Mouse (Mus musculus) liver, embryonic 16.5 days (tissue): ENCODE results near the gene Tmsb4x. TPM values are rescaled to one million over a fixed set of nuclear protein-coding genes. Genes with fewer than 3 reads are reported as not detected.

Source experiments
- ATAC-seq: fragments of 200-750 bp; cut with Nextera tagmentation; 2 replicates; pipeline ENCODE4 v1.8.0; 2017; ENCODE audit warnings: low read depth, mild to moderate bottlenecking, moderate number of reproducible peaks, moderate library complexity
- H3K27ac ChIP-seq: fragments of 300-500 bp; sonication (generic); 2 replicates; pipeline ENCODE4 v1.5.1; 2014; ENCODE audit warnings: mild to moderate bottlenecking, low read length
- H3K27me3 ChIP-seq: fragments of 300-500 bp; sonication (generic); 2 replicates; pipeline ENCODE4 v1.6.1; 2014; ENCODE audit warnings: low read depth, low read length, mixed read lengths; ENCODE audit not compliant: control insufficient read depth, insufficient read depth
- H3K36me3 ChIP-seq: fragments of 300-500 bp; sonication (generic); 2 replicates; pipeline ENCODE4 v1.6.1; 2014; ENCODE audit warnings: mild to moderate bottlenecking; ENCODE audit not compliant: control insufficient read depth, insufficient read depth
- H3K4me1 ChIP-seq: fragments of 300-500 bp; sonication (generic); 2 replicates; pipeline ENCODE4 v1.6.1; 2014; ENCODE audit warnings: low read depth, low read length, mixed read lengths; ENCODE audit not compliant: control insufficient read depth
- H3K4me2 ChIP-seq: fragments of 300-500 bp; sonication (generic); 2 replicates; pipeline ENCODE4 v1.6.1; 2014; ENCODE audit warnings: low read depth, low read length, mixed read lengths
- H3K4me3 ChIP-seq: fragments of 300-500 bp; sonication (generic); 2 replicates; pipeline ENCODE4 v1.5.1; 2014; ENCODE audit warnings: low read depth, mild to moderate bottlenecking, low read length
- H3K9ac ChIP-seq: fragments of 300-500 bp; sonication (generic); 2 replicates; pipeline ENCODE4 v1.6.1; 2014; ENCODE audit warnings: low read depth, low read length
- H3K9me3 ChIP-seq: fragments of 300-500 bp; sonication (generic); replicated peaks from 2 replicates; pipeline ENCODE4 v1.6.1; 2016; ENCODE audit warnings: low read length; ENCODE audit not compliant: control insufficient read depth
- WGBS: fragments of 180-500 bp; shearing (Covaris S2); extraction: QIAGEN DNeasy Blood & Tissue Kit; methylation state at CpG from one replicate; pipeline ENCODE4 v1.1.7; 2014; ENCODE audit not compliant: insufficient replicate concordance; 5-methylcytosine and 5-hydroxymethylcytosine counted together
- polyA plus RNA-seq: library from polyadenylated mRNA; unstranded; fragments of >200 nt; fragmentation: Nextera tagmentation; extraction: Ambion mirVana; gene quantifications from 2 replicates; pipeline ENCODE4 v1.2.1, GENCODE M21; 2015

Gene Tmsb4x
- polyA plus RNA-seq, 1 experiment from 2014 or later, result 1,121 TPM

- H3K4me1 ChIP-seq, result no peaks in the 10 kb centered on the region
- H3K9me3 ChIP-seq, result no peaks in the 10 kb centered on the region
- H3K4me3 ChIP-seq, result no peak overlapping the region
- 70% methylated on average over 5 of the region's 5 CpGs for WGBS
- peak overlapping the region; percentile 30; the same call in 1 of the 2 replicates for H3K27ac ChIP-seq
- no peaks in the 10 kb centered on the region for H3K36me3 ChIP-seq
- 0 out of 2 replicates have a peak overlapping the region, but pooled peaks have one; percentile 9 for H3K4me2 ChIP-seq
- H3K9ac ChIP-seq, result no peak overlapping the region
- no peak for ATAC-seq
- H3K27me3 ChIP-seq, result no peaks in the 10 kb centered on the region
Measured at GRCm38 (mm10) chrX:167226570-167226969, 17.5 kb upstream of the Tmsb4x start.

- H3K4me1 ChIP-seq, result no peaks in the 10 kb centered on the region
- no peak overlapping the region for H3K4me3 ChIP-seq
- H3K4me2 ChIP-seq, result no peak overlapping the region
- no peak overlapping the region for H3K27ac ChIP-seq
- H3K9me3 ChIP-seq, result no peaks in the 10 kb centered on the region
- H3K9ac ChIP-seq, result no peak overlapping the region
- no peaks in the 10 kb centered on the region for H3K36me3 ChIP-seq
- WGBS, result 25% methylated on average over 8 of the region's 8 CpGs
- H3K27me3 ChIP-seq, result peaks cover 6% of the 10 kb centered on the region
- no peak for ATAC-seq
Measured at GRCm38 (mm10) chrX:167212707-167213106, 3.6 kb upstream of the Tmsb4x start.

GRCm38 (mm10) chrX:167211871-167212555 lies 2.9 kb upstream of the Tmsb4x start:
- H3K9me3 ChIP-seq, result no peaks in the 10 kb centered on the region
- no peak overlapping the region for H3K27ac ChIP-seq
- peaks cover 6% of the 10 kb centered on the region for H3K27me3 ChIP-seq
- no peak overlapping the region for H3K9ac ChIP-seq
- H3K4me1 ChIP-seq, result no peaks in the 10 kb centered on the region
- WGBS, result 39% methylated on average over 9 of the region's 9 CpGs
- H3K4me2 ChIP-seq, result no peak overlapping the region
- no peak for ATAC-seq
- H3K36me3 ChIP-seq, result no peaks in the 10 kb centered on the region
- H3K4me3 ChIP-seq, result no peak overlapping the region

- no peak overlapping the region for H3K9ac ChIP-seq
- H3K4me2 ChIP-seq, result 0 out of 2 replicates have a peak overlapping the region, but pooled peaks have one; percentile 0
- H3K4me3 ChIP-seq, result no peak overlapping the region
- no peaks in the 10 kb centered on the region for H3K9me3 ChIP-seq
- no peaks in the 10 kb centered on the region for H3K36me3 ChIP-seq
- H3K4me1 ChIP-seq, result no peaks in the 10 kb centered on the region
- H3K27me3 ChIP-seq, result peaks cover 6% of the 10 kb centered on the region
- peak overlapping the region; percentile 57 for H3K27ac ChIP-seq
- 18% methylated on average over 6 of the region's 6 CpGs for WGBS
- peak; percentile 28; the same call in 1 of the 2 replicates for ATAC-seq
Measured at GRCm38 (mm10) chrX:167210319-167210728, 1.2 kb upstream of the Tmsb4x start.

- no peak for ATAC-seq
- peak overlapping the region; percentile 45 for H3K27ac ChIP-seq
- no peaks in the 10 kb centered on the region for H3K36me3 ChIP-seq
- H3K4me3 ChIP-seq, result peak overlapping the region; percentile 50
- H3K4me2 ChIP-seq, result 0 out of 2 replicates have a peak overlapping the region, but pooled peaks have one; percentile 0
- H3K9me3 ChIP-seq, result no peaks in the 10 kb centered on the region
- peaks cover 6% of the 10 kb centered on the region for H3K27me3 ChIP-seq
- no peak overlapping the region for H3K9ac ChIP-seq
- no peaks in the 10 kb centered on the region for H3K4me1 ChIP-seq
- 38% methylated on average over 8 of the region's 8 CpGs for WGBS
Measured at GRCm38 (mm10) chrX:167209828-167210227, 713 bp upstream of the Tmsb4x start.

- H3K36me3 ChIP-seq, result no peaks in the 10 kb centered on the region
- H3K9ac ChIP-seq, result peak overlapping the region; percentile 47
- H3K27me3 ChIP-seq, result peaks cover 6% of the 10 kb centered on the region
- 13% methylated on average over 16 of the region's 16 CpGs for WGBS
- ATAC-seq, result no peak
- H3K4me3 ChIP-seq, result peak overlapping the region; percentile 50
- H3K4me1 ChIP-seq, result no peaks in the 10 kb centered on the region
- H3K9me3 ChIP-seq, result no peaks in the 10 kb centered on the region
- peak overlapping the region; percentile 55 for H3K27ac ChIP-seq
- peak overlapping the region; percentile 60 for H3K4me2 ChIP-seq
Measured at GRCm38 (mm10) chrX:167208506-167208820, 652 bp downstream of the Tmsb4x start.

GRCm38 (mm10) chrX:167207741-167208505 lies 1.2 kb downstream of the Tmsb4x start:
- Histone ChIP-seq H3K4me3 (peak overlapping the region; percentile 50), H3K9ac (peak overlapping the region; percentile 47), H3K9me3 (no peaks in the 10 kb centered on the region), H3K4me1 (no peaks in the 10 kb centered on the region), H3K4me2 (peak overlapping the region; percentile 60), H3K27ac (peak overlapping the region; percentile 55), H3K27me3 (peaks cover 6% of the 10 kb centered on the region), H3K36me3 (no peaks in the 10 kb centered on the region)
- 20% methylated on average over 25 of the region's 25 CpGs for WGBS
- ATAC-seq, result no peak

GRCm38 (mm10) chrX:167205813-167206520 lies 3.1 kb downstream of the Tmsb4x start:
- no peaks in the 10 kb centered on the region for H3K4me1 ChIP-seq
- no peak overlapping the region; the same call in 1 of the 2 replicates for H3K27ac ChIP-seq
- H3K9me3 ChIP-seq, result no peaks in the 10 kb centered on the region
- no peak overlapping the region for H3K9ac ChIP-seq
- H3K36me3 ChIP-seq, result no peaks in the 10 kb centered on the region
- no peak overlapping the region for H3K4me3 ChIP-seq
- peak; percentile 52 for ATAC-seq
- 34% methylated on average over 8 of the region's 8 CpGs for WGBS
- no peak overlapping the region for H3K4me2 ChIP-seq
- H3K27me3 ChIP-seq, result peaks cover 6% of the 10 kb centered on the region
